Mouse (Mus musculus) kidney, adult 11 months (tissue): ENCODE measurements around the gene Slain1.

ENCODE experiments used
- DNase-seq: peaks from one replicate; pipeline ENCODE4 v3.0.0; 2022

Slain1 gene

DNA sequence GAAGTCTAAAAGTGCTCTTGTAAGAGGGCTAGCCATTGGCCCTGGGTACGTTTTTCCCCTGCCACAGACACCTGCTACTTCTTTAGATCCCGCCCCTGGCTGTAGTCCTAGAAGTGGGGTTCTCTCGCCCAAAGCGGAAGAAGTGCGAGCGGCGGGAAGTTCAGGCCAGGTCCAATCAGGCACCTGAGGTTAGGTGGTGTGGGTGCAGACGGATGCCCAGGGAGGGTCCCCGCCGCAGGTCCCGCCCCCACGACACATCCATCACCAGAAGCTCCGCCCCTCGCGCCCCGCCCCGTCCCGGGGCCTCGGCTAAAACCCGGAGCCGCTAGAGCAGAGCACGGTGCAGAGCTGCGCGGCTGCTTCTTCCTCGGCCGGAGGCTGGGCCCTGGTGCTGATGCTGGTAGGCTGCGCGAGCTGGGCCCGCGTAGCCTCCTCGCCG, at the start of gene Slain1:
Gene Slain1, plus strand, starts transcription at position 333 of the 439 bp plus-strand sequence.
- peak; percentile 83 for DNase-seq

DNA sequence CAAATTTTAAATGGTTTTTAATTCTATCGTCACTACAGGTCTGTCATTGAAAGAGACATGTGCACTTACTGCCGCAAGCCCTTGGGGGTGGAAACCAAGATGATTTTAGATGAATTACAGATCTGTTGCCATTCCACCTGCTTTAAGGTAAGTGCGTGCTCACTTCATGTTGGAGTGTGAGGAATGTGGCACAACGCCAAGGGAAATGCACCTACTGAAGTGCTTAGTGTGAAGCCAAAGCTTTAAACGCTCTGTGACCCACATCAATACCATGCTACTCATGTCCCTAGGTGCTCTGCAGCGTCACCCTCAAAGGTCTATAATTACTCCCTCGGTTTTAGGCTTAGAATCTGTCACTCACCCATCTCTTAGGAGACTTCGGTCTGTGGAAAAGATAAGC, 42.0 kb upstream of the Slain1 start:
- no peak for DNase-seq

- DNase-seq = no peak
Measured at GRCm38 (mm10) chr14:103613573-103614271, 36.3 kb upstream of the Slain1 start.

DNA sequence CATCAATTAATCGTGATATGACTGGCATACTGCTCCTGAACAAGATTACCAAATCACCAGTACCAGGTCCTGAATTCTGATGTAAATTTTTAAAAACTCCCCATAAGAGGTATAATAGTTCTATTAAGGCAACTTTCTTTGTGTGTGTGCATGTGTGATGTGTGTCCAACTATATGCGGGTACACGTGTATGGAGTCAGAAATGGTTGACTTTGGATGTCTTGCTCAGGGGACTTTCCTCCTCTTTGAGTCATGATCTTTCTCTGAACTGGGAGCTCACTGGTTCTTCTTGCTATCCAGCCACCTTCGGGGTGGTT, 35.8 kb upstream of the Slain1 start:
- no peak for DNase-seq

DNA sequence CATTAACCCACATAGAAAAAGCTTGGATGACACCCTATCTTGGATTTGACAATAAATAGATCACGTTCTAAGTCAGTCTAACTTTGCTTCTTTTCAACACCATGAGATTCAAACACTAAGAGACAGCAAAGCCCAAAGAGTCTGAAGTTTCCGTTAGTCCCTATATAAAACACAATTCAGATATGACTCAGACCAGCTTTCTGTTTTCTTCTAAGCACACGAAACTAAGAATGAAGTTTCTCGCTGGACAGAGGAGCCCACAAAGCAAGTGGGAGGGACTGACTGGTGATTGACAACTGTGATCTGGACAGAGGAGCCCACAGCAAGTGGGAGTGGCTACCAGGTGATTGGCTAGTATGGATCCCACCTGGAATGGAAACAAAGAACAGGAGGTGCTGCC, 30.3 kb upstream of the Slain1 start:
- no peak for DNase-seq

DNA sequence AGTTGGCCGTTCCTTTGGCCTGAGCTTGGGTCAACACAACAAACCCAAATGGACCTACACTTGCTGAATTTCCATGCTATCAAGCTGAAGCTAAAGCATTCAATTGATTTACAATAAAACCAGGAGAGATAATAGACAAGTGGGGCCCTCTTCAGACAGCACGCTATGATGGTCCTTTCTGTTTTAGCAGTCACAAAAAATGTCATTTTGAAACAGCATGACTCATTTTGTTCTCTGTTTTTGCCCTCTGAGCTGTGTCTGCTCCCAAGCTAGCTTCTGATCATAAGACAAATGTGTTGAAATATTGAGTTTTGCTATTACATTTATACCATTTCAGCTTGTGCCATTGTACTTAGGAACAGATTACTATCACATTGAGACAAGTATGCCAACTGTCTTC, 28.8 kb upstream of the Slain1 start:
- DNase-seq = no peak

GRCm38 (mm10) chr14:103626100-103626499, 23.9 kb upstream of the Slain1 start:
- no peak for DNase-seq

DNA sequence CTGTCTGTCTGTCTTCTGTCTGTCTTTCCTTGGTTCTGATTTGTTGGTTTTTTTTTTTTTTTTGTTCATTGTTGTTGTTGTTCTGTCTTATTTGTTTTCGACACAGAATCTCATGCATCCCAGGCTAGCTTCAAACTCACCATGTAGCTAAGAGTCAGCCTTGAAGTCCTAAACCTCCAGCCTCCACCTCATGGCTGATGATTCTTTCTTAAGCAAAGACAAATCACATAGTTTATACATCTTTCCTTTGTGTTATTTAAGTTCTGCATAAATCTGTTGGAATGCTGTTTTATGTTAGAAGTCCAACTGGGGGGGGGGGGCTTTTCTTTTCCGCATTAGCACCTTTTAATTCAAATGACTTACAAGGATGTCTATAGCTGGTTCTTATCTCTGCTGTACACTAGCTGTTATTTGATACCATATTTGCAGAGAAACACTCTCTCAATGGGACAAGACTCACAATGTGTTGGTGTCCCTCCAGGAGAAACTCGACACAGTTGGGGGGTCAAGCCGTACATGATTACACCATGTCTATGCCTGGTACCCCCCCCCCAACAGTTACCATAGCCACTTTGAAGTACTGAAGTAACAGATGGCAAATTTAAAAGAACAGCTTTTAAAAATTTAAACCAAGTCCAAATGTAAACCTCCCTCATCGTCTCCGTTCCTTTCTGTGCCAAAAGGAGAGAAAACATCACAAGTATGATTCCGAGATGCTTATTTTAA, 20.2 kb upstream of the Slain1 start:
- no peak for DNase-seq

- no peak for DNase-seq
Measured at GRCm38 (mm10) chr14:103630545-103630944, 19.5 kb upstream of the Slain1 start.

DNA sequence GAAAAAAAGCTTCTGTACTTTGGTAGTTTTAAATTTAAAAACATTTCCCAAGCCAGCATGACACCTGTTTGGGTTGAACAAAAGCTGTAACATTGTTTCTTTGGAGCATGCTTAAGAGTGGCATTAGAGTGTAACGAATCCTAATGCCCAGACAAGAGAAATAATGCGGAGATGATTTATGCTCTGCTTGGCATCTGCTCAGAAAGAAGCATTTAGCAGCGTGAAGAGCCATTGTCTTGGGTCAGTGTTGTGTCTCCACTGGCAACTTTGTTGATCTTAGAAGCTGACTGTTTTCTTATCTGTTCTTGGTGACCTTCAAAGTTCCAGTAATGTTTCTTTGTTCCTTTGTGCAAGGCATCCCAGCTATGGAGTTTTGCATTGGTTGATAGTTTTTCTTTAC, 6.1 kb upstream of the Slain1 start:
- no peak for DNase-seq

DNA sequence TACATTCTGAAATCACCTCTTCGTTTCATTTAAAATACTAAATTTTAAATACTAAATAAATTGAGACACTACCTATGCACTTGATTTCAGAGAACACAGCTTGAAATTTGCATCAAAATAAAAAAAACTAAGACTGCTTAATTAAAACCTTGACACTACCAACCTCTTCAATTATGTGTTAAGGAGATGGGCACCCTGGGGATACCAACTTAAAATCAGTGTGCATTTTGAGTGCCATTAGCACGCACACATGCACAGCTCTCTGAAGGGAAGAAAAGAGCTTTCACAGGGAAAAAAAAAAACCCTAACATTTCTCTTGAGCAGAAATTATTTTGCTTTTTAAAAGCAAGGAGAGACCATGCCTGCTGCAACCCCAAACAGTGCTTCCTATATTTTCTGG, 2.0 kb upstream of the Slain1 start:
- DNase-seq = no peak

- DNase-seq = no peak
Measured at GRCm38 (mm10) chr14:103648623-103649255, 1.3 kb upstream of the Slain1 start.

GRCm38 (mm10) chr14:103649302-103649701, 726 bp upstream of the Slain1 start:
- DNase-seq = no peak

DNA sequence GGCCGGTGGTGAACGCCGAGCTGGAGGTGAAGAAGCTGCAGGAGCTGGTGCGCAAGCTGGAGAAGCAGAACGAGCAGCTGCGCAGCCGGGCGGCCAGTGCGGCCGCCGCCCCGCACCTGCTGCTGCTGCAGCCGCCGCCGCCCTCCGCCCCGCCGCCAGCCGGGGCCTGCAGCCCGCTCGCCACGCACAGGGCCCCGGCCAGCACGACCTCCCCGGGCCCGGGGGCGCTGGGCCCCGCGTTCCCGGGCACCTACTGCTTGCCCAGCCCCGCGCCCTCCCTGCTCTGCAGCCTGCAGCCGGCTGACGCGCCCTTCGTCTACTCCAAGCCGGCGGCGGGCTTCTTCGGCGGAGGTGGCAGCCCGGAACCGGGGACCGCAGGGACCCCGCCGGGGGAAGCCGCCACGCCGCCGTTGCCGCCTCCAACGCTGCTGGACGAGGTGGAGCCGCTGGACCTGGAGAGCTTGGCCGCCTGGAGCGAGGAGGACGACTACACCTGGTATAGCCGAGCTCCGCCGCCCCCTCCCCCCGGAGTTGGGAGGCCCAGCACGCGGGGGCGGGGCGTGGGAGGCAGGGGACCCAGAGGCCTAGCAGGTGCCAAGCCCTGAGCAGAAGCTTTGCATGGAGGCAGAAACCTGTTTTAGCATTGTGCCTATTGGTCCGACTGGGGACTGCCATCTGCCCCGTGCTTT, 529 bp downstream of the Slain1 start:
- peak; percentile 62 for DNase-seq

DNA sequence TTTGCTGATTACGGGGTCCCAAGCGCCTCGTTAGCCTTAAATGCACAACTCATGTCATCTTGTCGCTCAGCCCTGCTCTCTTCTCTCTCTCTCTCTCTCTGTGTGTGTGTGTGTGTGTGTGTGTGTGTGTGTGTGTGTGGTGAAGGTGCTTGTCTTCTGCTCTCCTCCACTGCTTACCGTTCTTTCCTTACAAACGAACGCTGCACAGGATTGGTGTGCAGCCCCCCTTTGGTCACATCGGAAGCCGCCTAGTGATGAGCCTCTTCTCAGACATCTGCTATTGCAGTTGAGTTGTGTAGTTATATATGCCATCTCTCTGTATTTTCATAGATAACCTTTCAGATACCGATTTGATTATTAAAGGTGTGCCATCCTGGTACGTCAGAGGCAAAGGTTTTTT, 1.1 kb downstream of the Slain1 start:
- DNase-seq = no peak

DNA sequence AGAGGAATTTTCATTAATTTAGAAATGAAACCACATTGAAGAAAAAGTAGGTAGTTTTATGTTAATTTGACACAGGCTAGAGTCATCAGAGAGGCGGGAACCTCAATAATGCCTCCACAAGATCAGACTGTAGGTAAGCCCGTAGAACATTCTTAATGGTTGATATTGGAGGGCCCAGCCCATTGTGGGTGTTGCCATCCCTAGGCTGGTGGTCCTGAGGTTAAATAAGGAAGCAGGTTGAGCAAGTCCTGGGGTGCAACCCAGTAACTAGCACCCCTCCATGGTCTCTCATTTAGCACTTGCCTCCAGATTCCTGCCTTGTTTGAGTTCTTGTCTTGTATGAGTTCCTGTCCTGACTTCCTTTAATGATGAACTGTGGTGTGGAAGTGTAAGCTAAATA, 1.5 kb downstream of the Slain1 start:
- no peak for DNase-seq

GRCm38 (mm10) chr14:103652524-103652923, 2.5 kb downstream of the Slain1 start:
- no peak for DNase-seq

DNA sequence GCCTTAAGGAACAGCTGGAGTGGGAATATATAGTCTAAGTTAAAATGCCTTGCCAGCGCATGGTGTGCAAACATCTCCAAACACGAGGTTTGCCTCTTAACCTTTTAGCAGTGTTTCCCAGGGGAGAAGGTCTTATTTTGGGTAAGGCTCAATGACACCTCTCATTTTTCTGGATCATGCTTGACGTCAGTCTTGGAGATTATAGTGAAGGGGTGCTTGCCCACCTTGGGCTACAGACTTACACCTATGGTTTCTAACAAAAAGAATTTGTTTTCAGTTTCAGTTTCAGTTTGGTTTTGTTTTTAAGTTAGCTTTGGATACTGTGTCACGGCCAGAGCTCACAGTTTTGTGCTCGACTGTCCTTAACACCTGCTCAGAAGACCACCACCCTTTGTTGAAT, 3.8 kb downstream of the Slain1 start:
- no peak for DNase-seq

GRCm38 (mm10) chr14:103655448-103655847, 5.4 kb downstream of the Slain1 start:
- DNase-seq = no peak

DNA sequence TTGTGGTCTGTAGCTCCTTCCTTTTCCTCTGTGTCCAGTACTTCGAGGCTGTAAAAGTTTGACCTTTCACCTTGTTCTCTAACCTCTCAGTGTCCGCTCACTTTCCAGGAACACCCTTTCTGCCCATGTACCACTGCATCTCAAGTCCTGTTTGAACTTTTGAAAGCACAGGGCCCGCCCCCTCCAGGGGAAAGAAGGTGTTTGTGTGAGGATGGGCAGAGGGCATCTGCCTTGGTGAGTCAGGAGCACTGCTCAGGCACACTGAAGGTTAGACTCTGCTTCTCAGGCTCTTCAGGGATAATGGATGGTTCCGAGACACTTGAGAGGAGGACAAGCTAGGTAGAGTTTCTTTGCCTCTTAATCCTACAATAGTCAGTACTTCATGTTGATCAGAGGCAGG, 7.8 kb downstream of the Slain1 start:
- DNase-seq = no peak

DNA sequence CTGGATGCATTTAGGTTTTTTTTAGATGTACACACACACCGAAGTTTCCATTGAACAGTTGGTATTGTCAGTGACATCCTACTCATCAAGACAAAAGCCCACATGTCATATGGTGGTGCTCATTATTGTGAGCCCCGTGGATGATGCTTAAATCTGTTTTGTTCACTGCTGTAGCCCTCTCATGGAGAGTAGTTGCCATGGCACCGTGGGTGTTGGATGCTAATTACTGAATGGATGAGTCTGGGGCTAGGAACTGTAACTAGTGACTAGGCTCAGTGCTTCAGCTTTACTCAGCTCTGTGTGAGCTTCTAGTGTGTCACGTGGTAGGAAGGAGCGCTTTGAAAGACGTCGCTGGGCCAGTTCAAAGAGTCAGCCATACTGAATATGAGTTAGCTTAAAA, 13.0 kb downstream of the Slain1 start:
- no peak for DNase-seq

GRCm38 (mm10) chr14:103664391-103664790, 14.4 kb downstream of the Slain1 start:
- no peak for DNase-seq

- DNase-seq = no peak
Measured at GRCm38 (mm10) chr14:103666347-103666954, 16.4 kb downstream of the Slain1 start.
